Mouse (Mus musculus): ENCODE results near the gene Cyp4f37. TPM values are rescaled to one million over a fixed set of nuclear protein-coding genes. Genes with fewer than 3 reads are reported as not detected.
"Not testable (repeated sequence)": the region's sequence is repeated elsewhere in the genome, so short reads cannot be mapped to it uniquely, and the experiment has no call there.

Cyp4f37 gene
- not detected in 2 replicates for polyA plus RNA-seq (2015; fragmentation: Nextera tagmentation; extraction: Ambion mirVana)

- H3K36me3 ChIP-seq; ATAC-seq (ENCODE audit: low FRiP score, low read depth); H3K9ac ChIP-seq; H3K4me2 ChIP-seq (replicated peaks); H3K27me3 ChIP-seq; H3K27ac ChIP-seq; H3K4me1 ChIP-seq; H3K4me3 ChIP-seq; H3K9me3 ChIP-seq: not testable (repeated sequence)
- 73% methylated on average over 4 of the region's 4 CpGs for WGBS
Measured at GRCm38 (mm10) chr17:32621018-32621417, at the start of gene Cyp4f37. Gene Cyp4f37 (plus strand): TSS chr17:32621309.

- not testable (repeated sequence) for H3K27ac ChIP-seq; H3K4me2 ChIP-seq (replicated peaks); H3K4me3 ChIP-seq; H3K4me1 ChIP-seq; H3K9me3 ChIP-seq; H3K9ac ChIP-seq; H3K27me3 ChIP-seq; H3K36me3 ChIP-seq; ATAC-seq (ENCODE audit: low FRiP score, low read depth)
- 73% methylated on average over 2 of the region's 2 CpGs for WGBS
Measured at GRCm38 (mm10) chr17:32573286-32573685, 47.8 kb upstream of the Cyp4f37 start.

GRCm38 (mm10) chr17:32577496-32578186, 43.5 kb upstream of the Cyp4f37 start:
- no peaks in the 10 kb centered on the region for H3K9me3 ChIP-seq
- no peak overlapping the region for H3K27ac ChIP-seq
- H3K27me3 ChIP-seq: no peaks in the 10 kb centered on the region
- WGBS: 47% methylated on average over 7 of the region's 7 CpGs
- no peak overlapping the region for H3K4me2 ChIP-seq (replicated peaks)
- no peak overlapping the region for H3K9ac ChIP-seq
- H3K4me3 ChIP-seq: no peak overlapping the region
- ATAC-seq (ENCODE audit: low FRiP score, low read depth): no peak
- no peaks in the 10 kb centered on the region; the same call in 1 of the 2 replicates for H3K4me1 ChIP-seq
- H3K36me3 ChIP-seq: no peaks in the 10 kb centered on the region

GRCm38 (mm10) chr17:32596494-32596893, 24.6 kb upstream of the Cyp4f37 start:
- WGBS: 85% methylated on average over 18 of the region's 18 CpGs
- ATAC-seq (ENCODE audit: low FRiP score, low read depth): no peak
- H3K4me2 ChIP-seq (replicated peaks): no peak overlapping the region

GRCm38 (mm10) chr17:32608055-32608454, 13.1 kb upstream of the Cyp4f37 start:
- ATAC-seq (ENCODE audit: low FRiP score, low read depth): no peak
- 64% methylated on average over 1 of the region's 1 CpGs for WGBS
- Histone ChIP-seq H3K4me1 (no peaks in the 10 kb centered on the region), H3K27ac (no peak overlapping the region), H3K36me3 (no peaks in the 10 kb centered on the region), H3K9ac (no peak overlapping the region), H3K27me3 (no peaks in the 10 kb centered on the region), H3K4me3 (no peak overlapping the region), H3K9me3 (no peaks in the 10 kb centered on the region), H3K4me2 (replicated peaks) (no peak overlapping the region)

More at GRCm38 (mm10) chr17:32596494-32596893, 24.6 kb upstream of the Cyp4f37 start:
- H3K36me3 ChIP-seq: no peaks in the 10 kb centered on the region
- no peak overlapping the region for H3K4me3 ChIP-seq
- no peak overlapping the region for H3K9ac ChIP-seq
- no peaks in the 10 kb centered on the region for H3K27me3 ChIP-seq
- no peak overlapping the region for H3K27ac ChIP-seq
- no peaks in the 10 kb centered on the region for H3K4me1 ChIP-seq
- peaks cover 6% of the 10 kb centered on the region; the same call in 1 of the 2 replicates for H3K9me3 ChIP-seq

GRCm38 (mm10) chr17:32610231-32610630, 10.9 kb upstream of the Cyp4f37 start:
- not testable (repeated sequence) for H3K27me3 ChIP-seq; ATAC-seq (ENCODE audit: low FRiP score, low read depth); H3K36me3 ChIP-seq; H3K4me2 ChIP-seq (replicated peaks); H3K9ac ChIP-seq; H3K4me3 ChIP-seq; H3K9me3 ChIP-seq; H3K27ac ChIP-seq; H3K4me1 ChIP-seq
- WGBS: 84% methylated on average over 3 of the region's 3 CpGs

- ATAC-seq (ENCODE audit: low FRiP score, low read depth): no peak
- WGBS: 83% methylated on average over 3 of the region's 3 CpGs
- no peaks in the 10 kb centered on the region for H3K9me3 ChIP-seq
- H3K9ac ChIP-seq: no peak overlapping the region
- H3K4me1 ChIP-seq: no peaks in the 10 kb centered on the region
- H3K27ac ChIP-seq: no peak overlapping the region
- H3K36me3 ChIP-seq: no peaks in the 10 kb centered on the region
- H3K27me3 ChIP-seq: no peaks in the 10 kb centered on the region
- H3K4me3 ChIP-seq: no peak overlapping the region
- no peak overlapping the region for H3K4me2 ChIP-seq (replicated peaks)
Measured at GRCm38 (mm10) chr17:32610896-32611295, 10.2 kb upstream of the Cyp4f37 start.

GRCm38 (mm10) chr17:32612417-32612816, 8.7 kb upstream of the Cyp4f37 start:
- WGBS: 73% methylated on average over 3 of the region's 3 CpGs
- ATAC-seq (ENCODE audit: low FRiP score, low read depth): no peak
- H3K4me1 ChIP-seq: no peaks in the 10 kb centered on the region

GRCm38 (mm10) chr17:32617252-32617651, 3.9 kb upstream of the Cyp4f37 start:
- Histone ChIP-seq H3K9ac (no peak overlapping the region), H3K27me3 (no peaks in the 10 kb centered on the region), H3K27ac (no peak overlapping the region), H3K9me3 (no peaks in the 10 kb centered on the region), H3K4me3 (no peak overlapping the region), H3K4me2 (replicated peaks) (no peak overlapping the region), H3K4me1 (no peaks in the 10 kb centered on the region), H3K36me3 (no peaks in the 10 kb centered on the region)
- 71% methylated on average over 1 of the region's 1 CpGs for WGBS
- no peak for ATAC-seq (ENCODE audit: low FRiP score, low read depth)

More at GRCm38 (mm10) chr17:32612417-32612816, 8.7 kb upstream of the Cyp4f37 start:
- Histone ChIP-seq H3K9ac (no peak overlapping the region), H3K9me3 (no peaks in the 10 kb centered on the region), H3K36me3 (no peaks in the 10 kb centered on the region), H3K27ac (no peak overlapping the region), H3K27me3 (no peaks in the 10 kb centered on the region), H3K4me2 (replicated peaks) (no peak overlapping the region), H3K4me3 (no peak overlapping the region)

- H3K4me3 ChIP-seq; ATAC-seq (ENCODE audit: low FRiP score, low read depth); H3K27ac ChIP-seq; H3K36me3 ChIP-seq; H3K27me3 ChIP-seq; H3K9ac ChIP-seq; H3K4me2 ChIP-seq (replicated peaks); H3K4me1 ChIP-seq; H3K9me3 ChIP-seq: not testable (repeated sequence)
- 85% methylated on average over 7 of the region's 7 CpGs for WGBS
Measured at GRCm38 (mm10) chr17:32629726-32630125, 8.6 kb downstream of the Cyp4f37 start.

GRCm38 (mm10) chr17:32631936-32632335, 10.8 kb downstream of the Cyp4f37 start:
- H3K27ac ChIP-seq: no peak overlapping the region
- H3K4me2 ChIP-seq (replicated peaks): no peak overlapping the region
- H3K4me1 ChIP-seq: no peaks in the 10 kb centered on the region
- H3K36me3 ChIP-seq: no peaks in the 10 kb centered on the region
- no peak overlapping the region for H3K4me3 ChIP-seq
- 85% methylated on average over 3 of the region's 3 CpGs for WGBS
- ATAC-seq (ENCODE audit: low FRiP score, low read depth): no peak
- no peak overlapping the region for H3K9ac ChIP-seq
- no peaks in the 10 kb centered on the region for H3K9me3 ChIP-seq
- H3K27me3 ChIP-seq: no peaks in the 10 kb centered on the region

GRCm38 (mm10) chr17:32634242-32634971, 13.3 kb downstream of the Cyp4f37 start:
- H3K9me3 ChIP-seq; ATAC-seq (ENCODE audit: low FRiP score, low read depth); H3K36me3 ChIP-seq; H3K27ac ChIP-seq; H3K4me1 ChIP-seq; H3K27me3 ChIP-seq: not testable (repeated sequence)
- Histone ChIP-seq H3K4me2 (replicated peaks) (peak overlapping the region; percentile 68), H3K9ac (peak overlapping the region; percentile 63), H3K4me3 (peak overlapping the region; percentile 41)
- 93% methylated on average over 9 of the region's 9 CpGs for WGBS

Data from limb, embryonic 13.5 days (tissue).